18 mouse cellular contexts compared by ENCODE assay signal in the genomic region with DNA sequence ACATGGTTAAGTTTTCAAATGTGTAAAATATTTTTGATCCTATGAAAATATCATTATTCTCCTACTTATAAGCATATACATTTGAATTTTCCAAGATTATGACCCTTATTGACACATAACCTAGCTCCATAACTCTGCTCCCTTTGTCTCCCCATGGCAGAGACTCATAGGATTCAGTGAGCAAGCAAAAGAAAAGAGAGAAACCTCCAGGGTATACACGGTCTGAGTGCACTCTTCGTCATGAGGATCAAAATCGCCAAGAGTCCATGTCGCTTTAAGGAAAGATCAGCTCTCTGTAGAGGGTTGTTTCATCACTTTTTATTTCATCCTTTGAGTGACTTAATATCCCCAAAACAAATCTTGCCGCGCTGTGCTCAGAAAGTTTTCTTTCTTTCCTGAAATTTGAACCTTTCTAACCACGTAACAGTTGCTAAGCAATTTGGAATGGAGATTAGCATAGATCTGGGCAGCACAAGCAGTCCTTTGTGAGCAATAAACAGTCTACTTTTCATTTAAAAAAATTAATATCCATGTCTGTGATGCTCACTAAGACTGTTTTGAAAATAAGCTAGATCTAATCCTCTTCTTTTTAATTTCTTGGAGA.
DNase-seq lines count a peak whose midpoint lies in the region; ATAC-seq lines count a peak whose summit lies in the region.
"Had no signal": no experiment of that assay in that cellular context is flagged by ENCODE, and none has a peak within 500 bp of the region (broad histone marks: within the 10 kb centered on the region; RNA-seq: fewer than 3 reads in every experiment).

No protein-coding gene starts in this region.

- peak; percentile 28 for DNase-seq in hindbrain, embryonic 14.5 days (ENCODE audit: low spot score)
- no peak for DNase-seq in hindbrain, embryonic 10.5 days (ENCODE audit: low spot score)
- DNase-seq in embryonic facial prominence, embryonic 10.5 days (ENCODE audit: low spot score) = no peak
- DNase-seq in embryonic facial prominence, embryonic 14.5 days (ENCODE audit: low spot score) = peak; percentile 80
- DNase-seq in midbrain, embryonic 14.5 days = peak; percentile 48
- no peak for DNase-seq in adrenal gland, postnatal 25 days
- DNase-seq in spleen, adult 18-20 months = no peak
- DNase-seq in right cerebral cortex, postnatal 14 days = no peak
- DNase-seq: cerebellum, postnatal 36 days; forebrain, postnatal 0 days; gastrocnemius, postnatal 25 days; heart, postnatal 14 days; kidney, adult 9 months; lung, embryonic 14.5 days had no signal

- no peaks in the 10 kb centered on the region; the same call in 1 of the 2 replicates for H3K27me3 ChIP-seq in hindbrain, embryonic 14.5 days (ENCODE audit: control insufficient read depth, insufficient read depth, low read length)
- no peaks in the 10 kb centered on the region for H3K27me3 ChIP-seq in hindbrain, embryonic 10.5 days (ENCODE audit: insufficient read depth, poor library complexity, severe bottlenecking)
- no peaks in the 10 kb centered on the region for H3K27me3 ChIP-seq in embryonic facial prominence, embryonic 10.5 days (replicated peaks; ENCODE audit: low read depth, poor library complexity, severe bottlenecking)
- no peaks in the 10 kb centered on the region for H3K27me3 ChIP-seq in embryonic facial prominence, embryonic 14.5 days (replicated peaks; ENCODE audit: control insufficient read depth, insufficient read depth, low read length)
- H3K27me3 ChIP-seq in midbrain, embryonic 14.5 days (ENCODE audit: control insufficient read depth, insufficient read depth, low read length) = no peaks in the 10 kb centered on the region
- H3K27me3 ChIP-seq: liver, embryonic 12.5 days; neural tube, embryonic 13.5 days had no signal

- H3K27ac ChIP-seq in hindbrain, embryonic 14.5 days = no peak overlapping the region
- no peak overlapping the region for H3K27ac ChIP-seq in hindbrain, embryonic 10.5 days
- H3K27ac ChIP-seq in embryonic facial prominence, embryonic 10.5 days (replicated peaks) = peak overlapping the region; percentile 48; the same call in 1 of the 2 replicates
- H3K27ac ChIP-seq in embryonic facial prominence, embryonic 14.5 days (replicated peaks; ENCODE audit: low read depth, low read length) = no peak overlapping the region
- no peak overlapping the region for H3K27ac ChIP-seq in midbrain, embryonic 14.5 days (replicated peaks; ENCODE audit: low read depth, low read length)
- H3K27ac ChIP-seq: liver, embryonic 12.5 days; macrophage; neural tube, embryonic 13.5 days had no signal

- H3K4me1 ChIP-seq in hindbrain, embryonic 14.5 days (replicated peaks; ENCODE audit: control insufficient read depth, insufficient read depth, low read length) = peaks cover 2% of the 10 kb centered on the region
- H3K4me1 ChIP-seq in hindbrain, embryonic 10.5 days (replicated peaks) = peaks cover 6% of the 10 kb centered on the region
- peaks cover 12% of the 10 kb centered on the region for H3K4me1 ChIP-seq in embryonic facial prominence, embryonic 10.5 days
- no peaks in the 10 kb centered on the region; the same call in 1 of the 2 replicates for H3K4me1 ChIP-seq in embryonic facial prominence, embryonic 14.5 days (ENCODE audit: control insufficient read depth, insufficient read depth, low read length)
- H3K4me1 ChIP-seq in midbrain, embryonic 14.5 days (ENCODE audit: control insufficient read depth, insufficient read depth, low read length) = peaks cover 2% of the 10 kb centered on the region; the same call in 1 of the 2 replicates
- H3K4me1 ChIP-seq: liver, embryonic 12.5 days had no signal

- no peak overlapping the region for H3K9ac ChIP-seq in hindbrain, embryonic 14.5 days
- no peak overlapping the region for H3K9ac ChIP-seq in embryonic facial prominence, embryonic 14.5 days (ENCODE audit: low read depth, low read length)
- H3K9ac ChIP-seq in midbrain, embryonic 14.5 days (replicated peaks; ENCODE audit: low read length) = no peak overlapping the region
- H3K9ac ChIP-seq: forebrain, postnatal 0 days; liver, embryonic 12.5 days; lung, embryonic 14.5 days; neural tube, embryonic 13.5 days had no signal

- H3K36me3 ChIP-seq in hindbrain, embryonic 14.5 days (replicated peaks; ENCODE audit: control insufficient read depth, insufficient read depth) = no peaks in the 10 kb centered on the region
- H3K36me3 ChIP-seq in hindbrain, embryonic 10.5 days = no peaks in the 10 kb centered on the region
- no peaks in the 10 kb centered on the region for H3K36me3 ChIP-seq in embryonic facial prominence, embryonic 10.5 days (replicated peaks)
- H3K36me3 ChIP-seq in embryonic facial prominence, embryonic 14.5 days (ENCODE audit: control insufficient read depth, insufficient read depth, low read length) = no peaks in the 10 kb centered on the region
- H3K36me3 ChIP-seq in midbrain, embryonic 14.5 days (ENCODE audit: control insufficient read depth, insufficient read depth, low read length) = no peaks in the 10 kb centered on the region
- H3K36me3 ChIP-seq: liver, embryonic 12.5 days; neural tube, embryonic 13.5 days had no signal

- no peak overlapping the region for H3K4me2 ChIP-seq in hindbrain, embryonic 14.5 days (replicated peaks)
- H3K4me2 ChIP-seq in embryonic facial prominence, embryonic 14.5 days (ENCODE audit: low read depth, low read length) = peak overlapping the region; percentile 43
- peak overlapping the region; percentile 9; the same call in 1 of the 2 replicates for H3K4me2 ChIP-seq in midbrain, embryonic 14.5 days (ENCODE audit: low read length)
- H3K4me2 ChIP-seq: liver, embryonic 12.5 days; lung, embryonic 14.5 days; neural tube, embryonic 13.5 days had no signal

- H3K4me3 ChIP-seq in hindbrain, embryonic 14.5 days (replicated peaks; ENCODE audit: low read length) = no peak overlapping the region
- H3K4me3 ChIP-seq in hindbrain, embryonic 10.5 days = no peak overlapping the region
- H3K4me3 ChIP-seq in embryonic facial prominence, embryonic 10.5 days = no peak overlapping the region
- H3K4me3 ChIP-seq in embryonic facial prominence, embryonic 14.5 days (ENCODE audit: low read depth, low read length) = peak overlapping the region; percentile 19; the same call in 1 of the 2 replicates
- H3K4me3 ChIP-seq in midbrain, embryonic 14.5 days (replicated peaks; ENCODE audit: low read depth, low read length) = no peak overlapping the region
- H3K4me3 ChIP-seq: liver, embryonic 12.5 days; neural tube, embryonic 13.5 days had no signal

- H3K9me3 ChIP-seq in hindbrain, embryonic 14.5 days (ENCODE audit: control insufficient read depth, low read length) = no peaks in the 10 kb centered on the region
- H3K9me3 ChIP-seq in hindbrain, embryonic 10.5 days = no peaks in the 10 kb centered on the region
- H3K9me3 ChIP-seq in embryonic facial prominence, embryonic 10.5 days = no peaks in the 10 kb centered on the region
- no peaks in the 10 kb centered on the region for H3K9me3 ChIP-seq in embryonic facial prominence, embryonic 14.5 days (ENCODE audit: control insufficient read depth, low read length)
- H3K9me3 ChIP-seq in midbrain, embryonic 14.5 days (ENCODE audit: control insufficient read depth, low read length) = no peaks in the 10 kb centered on the region
- H3K9me3 ChIP-seq: liver, embryonic 12.5 days; neural tube, embryonic 13.5 days had no signal

- WGBS in hindbrain, embryonic 14.5 days = 42% methylated on average over 7 of the region's 7 CpGs
- 56% methylated on average over 7 of the region's 7 CpGs for WGBS in hindbrain, embryonic 10.5 days
- WGBS in embryonic facial prominence, embryonic 10.5 days = 46% methylated on average over 7 of the region's 7 CpGs
- 20% methylated on average over 7 of the region's 7 CpGs for WGBS in embryonic facial prominence, embryonic 14.5 days
- whole genome bisulfite sequencing in midbrain, embryonic 14.5 days = 17% methylated on average over 7 of the region's 7 CpGs

- no peak for ATAC-seq in hindbrain, embryonic 14.5 days (ENCODE audit: low FRiP score)
- peak; percentile 79 for ATAC-seq in embryonic facial prominence, embryonic 14.5 days (ENCODE audit: low read depth)
- 0 out of 2 replicates have a peak, but pooled peaks have one; percentile 18 for ATAC-seq in midbrain, embryonic 14.5 days (ENCODE audit: low FRiP score, low TSS enrichment)
- ATAC-seq: forebrain, postnatal 0 days; inflammation-experienced regulatory T-cells, adult 6 months; liver, embryonic 12.5 days had no signal

Comparison
In these comparisons a context has a peak if more than half of its experiments do, and no peak if none do; other contexts are left out.
1. DNase-seq: peak in hindbrain, embryonic 14.5 days (single experiment), embryonic facial prominence, embryonic 14.5 days (single experiment) and midbrain, embryonic 14.5 days (single experiment); none in hindbrain, embryonic 10.5 days (single experiment), embryonic facial prominence, embryonic 10.5 days (single experiment), adrenal gland, postnatal 25 days (single experiment), spleen, adult 18-20 months (0 of 2) and right cerebral cortex, postnatal 14 days (single experiment).